Mouse (Mus musculus): ENCODE results near the gene T2. TPM values are rescaled to one million over a fixed set of nuclear protein-coding genes. Genes with fewer than 3 reads are reported as not detected.

T2 gene
- polyA plus RNA-seq, 1 experiment: 0.05 TPM

GRCm38 (mm10) chr17:8429436-8429835 lies 73.6 kb downstream of the T2 start:
- Histone ChIP-seq H3ac (ENCODE audit: control insufficient read depth, insufficient read length, low read depth) (no peak overlapping the region), H3K36me3 (ENCODE audit: control insufficient read depth, insufficient read depth) (no peaks in the 10 kb centered on the region), H3K27me3 (ENCODE audit: control insufficient read depth, insufficient read depth, insufficient read length) (peaks cover 66% of the 10 kb centered on the region), H3K79me3 (ENCODE audit: low read depth) (no peaks in the 10 kb centered on the region), H3K4me3 (ENCODE audit: insufficient read depth, poor library complexity, severe bottlenecking) (no peak overlapping the region), H3K79me2 (ENCODE audit: control insufficient read depth, insufficient read depth) (no peaks in the 10 kb centered on the region)
- TF ChIP-seq MYOG (IDR thresholded peaks at IDR 0.05; ENCODE audit: control insufficient read depth, extremely low read depth, insufficient read length) (no peak), CTCF (IDR thresholded peaks at IDR 0.05; ENCODE audit: control insufficient read depth, insufficient read depth, insufficient read length) (no peak), USF1 (IDR thresholded peaks at IDR 0.05; ENCODE audit: low read depth) (no peak), MYOD1 (IDR thresholded peaks at IDR 0.05; ENCODE audit: control insufficient read depth, insufficient read length, low read depth) (no peak), MAX (IDR thresholded peaks at IDR 0.05) (no peak), CEBPB (IDR thresholded peaks at IDR 0.05; ENCODE audit: low read depth) (no peak), FOSL1 (IDR thresholded peaks at IDR 0.05; ENCODE audit: insufficient read depth, low read length, poor library complexity, severe bottlenecking) (no peak)

GRCm38 (mm10) chr17:8429896-8430295 lies 74.1 kb downstream of the T2 start:
- Histone ChIP-seq H3K36me3 (ENCODE audit: control insufficient read depth, insufficient read depth) (no peaks in the 10 kb centered on the region), H3K27me3 (ENCODE audit: control insufficient read depth, insufficient read depth, insufficient read length) (peaks cover 70% of the 10 kb centered on the region), H3K79me2 (ENCODE audit: control insufficient read depth, insufficient read depth) (no peaks in the 10 kb centered on the region), H3ac (ENCODE audit: control insufficient read depth, insufficient read length, low read depth) (no peak overlapping the region), H3K4me3 (ENCODE audit: insufficient read depth, poor library complexity, severe bottlenecking) (no peak overlapping the region), H3K79me3 (ENCODE audit: low read depth) (no peaks in the 10 kb centered on the region)
- TF ChIP-seq MYOG (IDR thresholded peaks at IDR 0.05; ENCODE audit: control insufficient read depth, extremely low read depth, insufficient read length) (no peak), MAX (IDR thresholded peaks at IDR 0.05) (no peak), USF1 (IDR thresholded peaks at IDR 0.05; ENCODE audit: low read depth) (no peak), FOSL1 (IDR thresholded peaks at IDR 0.05; ENCODE audit: insufficient read depth, low read length, poor library complexity, severe bottlenecking) (no peak), CTCF (IDR thresholded peaks at IDR 0.05; ENCODE audit: control insufficient read depth, insufficient read depth, insufficient read length) (no peak), CEBPB (IDR thresholded peaks at IDR 0.05; ENCODE audit: low read depth) (no peak), MYOD1 (IDR thresholded peaks at IDR 0.05; ENCODE audit: control insufficient read depth, insufficient read length, low read depth) (no peak)

GRCm38 (mm10) chr17:8432179-8432800 lies 76.5 kb downstream of the T2 start:
- H3K4me3 ChIP-seq (ENCODE audit: insufficient read depth, poor library complexity, severe bottlenecking): no peak overlapping the region
- H3K27me3 ChIP-seq (ENCODE audit: control insufficient read depth, insufficient read depth, insufficient read length): peaks cover 85% of the 10 kb centered on the region
- TF ChIP-seq CTCF (IDR thresholded peaks at IDR 0.05; ENCODE audit: control insufficient read depth, insufficient read depth, insufficient read length) (no peak), MYOD1 (IDR thresholded peaks at IDR 0.05; ENCODE audit: control insufficient read depth, insufficient read length, low read depth) (no peak), USF1 (IDR thresholded peaks at IDR 0.05; ENCODE audit: low read depth) (no peak), FOSL1 (IDR thresholded peaks at IDR 0.05; ENCODE audit: insufficient read depth, low read length, poor library complexity, severe bottlenecking) (no peak), CEBPB (IDR thresholded peaks at IDR 0.05; ENCODE audit: low read depth) (no peak), MYOG (IDR thresholded peaks at IDR 0.05; ENCODE audit: control insufficient read depth, extremely low read depth, insufficient read length) (no peak), MAX (IDR thresholded peaks at IDR 0.05) (no peak)
- no peaks in the 10 kb centered on the region for H3K36me3 ChIP-seq (ENCODE audit: control insufficient read depth, insufficient read depth)
- H3K79me2 ChIP-seq (ENCODE audit: control insufficient read depth, insufficient read depth): no peaks in the 10 kb centered on the region
- no peaks in the 10 kb centered on the region for H3K79me3 ChIP-seq (ENCODE audit: low read depth)
- no peak overlapping the region for H3ac ChIP-seq (ENCODE audit: control insufficient read depth, insufficient read length, low read depth)

- TF ChIP-seq CEBPB (IDR thresholded peaks at IDR 0.05; ENCODE audit: low read depth) (no peak), CTCF (IDR thresholded peaks at IDR 0.05; ENCODE audit: control insufficient read depth, insufficient read depth, insufficient read length) (no peak), FOSL1 (IDR thresholded peaks at IDR 0.05; ENCODE audit: insufficient read depth, low read length, poor library complexity, severe bottlenecking) (no peak), USF1 (IDR thresholded peaks at IDR 0.05; ENCODE audit: low read depth) (no peak), MYOG (IDR thresholded peaks at IDR 0.05; ENCODE audit: control insufficient read depth, extremely low read depth, insufficient read length) (no peak), MYOD1 (IDR thresholded peaks at IDR 0.05; ENCODE audit: control insufficient read depth, insufficient read length, low read depth) (no peak), MAX (IDR thresholded peaks at IDR 0.05) (no peak)
- peaks cover 86% of the 10 kb centered on the region for H3K27me3 ChIP-seq (ENCODE audit: control insufficient read depth, insufficient read depth, insufficient read length)
Measured at GRCm38 (mm10) chr17:8433121-8433977, 77.6 kb downstream of the T2 start.

GRCm38 (mm10) chr17:8433978-8434960 lies 78.5 kb downstream of the T2 start, which contains the start of gene T:
T (plus strand) TSS chr17:8434423.
- H3K4me3 ChIP-seq (ENCODE audit: insufficient read depth, poor library complexity, severe bottlenecking): no peak within 1 kb of the TSS
- H3K36me3 ChIP-seq (ENCODE audit: control insufficient read depth, insufficient read depth): no peaks in the 10 kb centered on the region
- no peak within 1 kb of the TSS for H3ac ChIP-seq (ENCODE audit: control insufficient read depth, insufficient read length, low read depth)
- TF ChIP-seq CTCF (IDR thresholded peaks at IDR 0.05; ENCODE audit: control insufficient read depth, insufficient read depth, insufficient read length) (no peak), CEBPB (IDR thresholded peaks at IDR 0.05; ENCODE audit: low read depth) (no peak), MAX (IDR thresholded peaks at IDR 0.05) (no peak), FOSL1 (IDR thresholded peaks at IDR 0.05; ENCODE audit: insufficient read depth, low read length, poor library complexity, severe bottlenecking) (no peak), MYOD1 (IDR thresholded peaks at IDR 0.05; ENCODE audit: control insufficient read depth, insufficient read length, low read depth) (no peak), USF1 (IDR thresholded peaks at IDR 0.05; ENCODE audit: low read depth) (no peak), MYOG (IDR thresholded peaks at IDR 0.05; ENCODE audit: control insufficient read depth, extremely low read depth, insufficient read length) (no peak)
- H3K79me2 ChIP-seq (ENCODE audit: control insufficient read depth, insufficient read depth): no peaks in the 10 kb centered on the region
- H3K79me3 ChIP-seq (ENCODE audit: low read depth): no peaks in the 10 kb centered on the region
- peaks cover 81% of the 10 kb centered on the region for H3K27me3 ChIP-seq (ENCODE audit: control insufficient read depth, insufficient read depth, insufficient read length)

More at GRCm38 (mm10) chr17:8433121-8433977, 77.6 kb downstream of the T2 start:
- Histone ChIP-seq H3K79me3 (ENCODE audit: low read depth) (no peaks in the 10 kb centered on the region), H3K36me3 (ENCODE audit: control insufficient read depth, insufficient read depth) (no peaks in the 10 kb centered on the region), H3K4me3 (ENCODE audit: insufficient read depth, poor library complexity, severe bottlenecking) (no peak overlapping the region), H3K79me2 (ENCODE audit: control insufficient read depth, insufficient read depth) (no peaks in the 10 kb centered on the region), H3ac (ENCODE audit: control insufficient read depth, insufficient read length, low read depth) (no peak overlapping the region)

Data from C2C12 (cell line).